Mouse (Mus musculus) layer of hippocampus, adult 2 months (tissue): ENCODE results near the gene Edn3. TPM values are rescaled to one million over a fixed set of nuclear protein-coding genes. Genes with fewer than 3 reads are reported as not detected.

ENCODE experiments used
- DNase-seq, 2 experiments: peaks; one replicate each; pipeline ENCODE4 v3.0.0; 2022; ENCODE audit warnings: low spot score in 2 of 2
- H3K27ac ChIP-seq: fragments of 200-600 bp; 2 replicates; pipeline ENCODE4 v1.8.1; 2022
- H3K4me3 ChIP-seq: fragments of 200-600 bp; 2 replicates; pipeline ENCODE4 v1.8.1; 2022; ENCODE audit warnings: mild to moderate bottlenecking
- CTCF ChIP-seq: fragments of 200-600 bp; conservative IDR thresholded peaks from 2 replicates; pipeline ENCODE4 v1.8.1; 2022; ENCODE audit warnings: antibody characterized with exemption, mild to moderate bottlenecking, moderate library complexity
- long read RNA-seq, 2 experiments: library from polyadenylated mRNA; stranded (forward); transcript quantifications; one replicate each; pipeline ENCODE4 v2.0.0; 2021; ENCODE audit warnings: borderline mapping rate in 2 of 2
- total RNA-seq, 2 experiments: library from RNA; stranded (reverse); gene quantifications; 2 replicates each; pipeline ENCODE4 v1.2.3; 2021

Gene Edn3
- 1 to 10 TPM; 3.4 to 5.7 TPM for total RNA-seq
- long read RNA-seq, experiment 1, transcript Edn3-201 (5 exons, 3,117 nt), result major isoform, 6 of 6 reads
- long read RNA-seq, experiment 1, partial matches to known transcripts, result 0 of 6 reads
- long read RNA-seq, experiment 1, other reads (novel, unspliced or antisense), result 0 of 6 reads
- long read RNA-seq, experiment 2, partial matches to known transcripts, result 0 of 6 reads
- long read RNA-seq, experiment 2, other reads (novel, unspliced or antisense), result 3 of 6 reads

DNA sequence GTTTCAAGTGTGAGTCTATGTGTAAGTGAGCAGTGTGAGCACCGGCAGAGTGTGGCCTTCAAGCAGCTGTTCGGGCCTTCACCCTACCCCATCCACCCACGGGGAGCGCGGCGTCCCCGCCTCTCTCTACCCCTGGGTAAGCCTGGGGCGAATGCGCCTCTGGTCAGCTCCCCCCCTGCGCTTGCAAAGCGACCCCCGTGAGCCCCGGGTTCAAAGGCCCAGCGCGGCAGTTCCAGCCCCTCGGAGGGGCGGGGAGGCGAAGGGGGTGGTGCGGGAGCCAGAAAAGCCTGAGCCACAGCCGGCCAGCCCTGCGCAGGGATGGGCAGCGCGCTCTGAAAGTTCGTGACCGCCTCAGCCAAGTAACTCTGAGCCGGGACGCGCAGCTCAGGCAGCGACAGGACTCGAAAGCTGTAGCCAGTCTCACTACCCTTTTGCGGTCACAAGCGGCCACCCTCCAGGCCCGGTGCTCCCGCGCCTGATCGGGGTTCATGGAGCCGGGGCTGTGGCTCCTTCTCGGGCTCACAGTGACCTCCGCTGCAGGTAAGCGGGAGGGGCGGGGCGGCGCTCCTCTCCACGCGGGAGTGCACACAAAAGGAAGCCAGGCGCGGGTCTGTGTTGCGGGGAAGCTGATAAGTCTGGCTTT is at the start of gene Edn3:
TSS of gene Edn3 (plus strand) at position 141 of the 643 bp plus-strand sequence.
- Histone ChIP-seq H3K4me3 (peak within 1 kb of the TSS; percentile 35), H3K27ac (no peak within 1 kb of the TSS)
- TF ChIP-seq CTCF, result no peak
- DNase-seq, result no peak

GRCm38 (mm10) chr2:174712043-174712442 is 48.4 kb upstream of the Edn3 start:
- DNase-seq, result no peak
- Histone ChIP-seq H3K4me3 (no peak overlapping the region), H3K27ac (no peak overlapping the region)
- peak; percentile 54 for TF ChIP-seq CTCF

DNA sequence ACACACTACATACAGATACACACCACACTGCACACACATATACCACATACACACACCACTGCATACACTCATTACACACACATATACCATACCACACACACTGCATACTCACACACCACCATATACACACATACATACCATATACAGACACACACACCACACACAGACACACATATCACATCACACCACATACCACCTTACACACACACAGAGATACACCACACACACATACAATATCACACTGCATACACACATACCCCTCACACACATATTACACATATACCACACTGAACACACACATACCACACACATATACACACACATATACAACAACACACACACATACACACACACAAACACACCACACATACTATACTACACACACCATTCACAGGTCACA is 44.5 kb upstream of the Edn3 start:
- no peak overlapping the region for H3K27ac ChIP-seq
- no peak overlapping the region for H3K4me3 ChIP-seq
- no peak for TF ChIP-seq CTCF
- DNase-seq, result no peak

- Histone ChIP-seq H3K4me3 (no peak overlapping the region), H3K27ac (no peak overlapping the region)
- no peak for TF ChIP-seq CTCF
- no peak for DNase-seq
These were observed 42.6 kb upstream of the Edn3 start for GRCm38 (mm10) chr2:174717857-174718256.

GRCm38 (mm10) chr2:174727114-174727823 is 33.1 kb upstream of the Edn3 start:
- no peak for DNase-seq
- Histone ChIP-seq H3K4me3 (no peak overlapping the region), H3K27ac (no peak overlapping the region)
- TF ChIP-seq CTCF, result no peak

- no peak for DNase-seq
- H3K4me3 ChIP-seq, result no peak overlapping the region
- no peak overlapping the region for H3K27ac ChIP-seq
- no peak for TF ChIP-seq CTCF
These were observed 28.5 kb upstream of the Edn3 start for GRCm38 (mm10) chr2:174731939-174732338.

- H3K4me3 ChIP-seq, result no peak overlapping the region
- no peak for TF ChIP-seq CTCF
- no peak for DNase-seq
- H3K27ac ChIP-seq, result no peak overlapping the region
These were observed 25.1 kb upstream of the Edn3 start for GRCm38 (mm10) chr2:174735270-174735669.

GRCm38 (mm10) chr2:174747182-174747581 is 13.2 kb upstream of the Edn3 start:
- DNase-seq, result no peak
- no peak for TF ChIP-seq CTCF

GRCm38 (mm10) chr2:174748381-174748780 is 12.0 kb upstream of the Edn3 start:
- Histone ChIP-seq H3K4me3 (no peak overlapping the region), H3K27ac (no peak overlapping the region)
- TF ChIP-seq CTCF, result no peak
- DNase-seq, result no peak

More at GRCm38 (mm10) chr2:174747182-174747581, 13.2 kb upstream of the Edn3 start:
- Histone ChIP-seq H3K27ac (no peak overlapping the region), H3K4me3 (no peak overlapping the region)

- TF ChIP-seq CTCF, result no peak
- no peak for DNase-seq
- Histone ChIP-seq H3K27ac (no peak overlapping the region), H3K4me3 (no peak overlapping the region)
These were observed 7.2 kb upstream of the Edn3 start for GRCm38 (mm10) chr2:174753197-174753596.

- TF ChIP-seq CTCF, result no peak
- DNase-seq, result no peak
These were observed 6.2 kb upstream of the Edn3 start for GRCm38 (mm10) chr2:174754231-174754630.

GRCm38 (mm10) chr2:174759189-174759588 is 1.2 kb upstream of the Edn3 start:
- Histone ChIP-seq H3K27ac (no peak overlapping the region), H3K4me3 (no peak overlapping the region)
- no peak for DNase-seq
- TF ChIP-seq CTCF, result no peak

More at GRCm38 (mm10) chr2:174754231-174754630, 6.2 kb upstream of the Edn3 start:
- Histone ChIP-seq H3K27ac (no peak overlapping the region), H3K4me3 (no peak overlapping the region)

GRCm38 (mm10) chr2:174761452-174762101 is 1.2 kb downstream of the Edn3 start:
- Histone ChIP-seq H3K27ac (no peak overlapping the region), H3K4me3 (no peak overlapping the region)
- TF ChIP-seq CTCF, result no peak
- no peak for DNase-seq
